Mouse (Mus musculus) midbrain, embryonic 11.5 days (tissue): Measurements from ENCODE around the gene Ccne1. TPM values are rescaled to one million over a fixed set of nuclear protein-coding genes. Genes with fewer than 3 reads are reported as not detected.

Experiments
- ATAC-seq: fragments of 200-750 bp; cut with Nextera tagmentation; 2 replicates; pipeline ENCODE4 v1.8.0; 2017; ENCODE audit warnings: moderate TSS enrichment, moderate library complexity; ENCODE audit not compliant: low FRiP score
- DNase-seq: peaks from one replicate; pipeline ENCODE4 v3.0.0; 2015; ENCODE audit warnings: low spot score; ENCODE audit errors: missing footprints
- H3K27ac ChIP-seq: fragments of 300-500 bp; sonication (generic); 2 replicates; pipeline ENCODE4 v1.5.1; 2014; ENCODE audit warnings: low read depth, low read length
- H3K27me3 ChIP-seq: fragments of 300-500 bp; sonication (generic); 2 replicates; pipeline ENCODE4 v1.6.1; 2014; ENCODE audit warnings: mild to moderate bottlenecking, low read length, moderate library complexity, mixed read lengths; ENCODE audit not compliant: control insufficient read depth, insufficient read depth
- H3K36me3 ChIP-seq: fragments of 300-500 bp; sonication (generic); 2 replicates; pipeline ENCODE4 v1.6.1; 2014; ENCODE audit warnings: mild to moderate bottlenecking, low read length, moderate library complexity, mixed read lengths; ENCODE audit not compliant: control insufficient read depth, insufficient read depth
- H3K4me1 ChIP-seq: fragments of 300-500 bp; sonication (generic); 2 replicates; pipeline ENCODE4 v1.6.1; 2014; ENCODE audit warnings: low read length; ENCODE audit not compliant: control insufficient read depth, insufficient read depth
- H3K4me2 ChIP-seq: fragments of 300-500 bp; sonication (generic); 2 replicates; pipeline ENCODE4 v1.6.1; 2014; ENCODE audit warnings: mild to moderate bottlenecking, moderate library complexity
- H3K4me3 ChIP-seq: fragments of 300-500 bp; sonication (generic); 2 replicates; pipeline ENCODE4 v1.5.1; 2014; ENCODE audit warnings: low read depth, low read length
- H3K9ac ChIP-seq: fragments of 300-500 bp; sonication (generic); 2 replicates; pipeline ENCODE4 v1.6.1; 2014; ENCODE audit warnings: low read length
- H3K9me3 ChIP-seq: fragments of 300-500 bp; sonication (generic); 2 replicates; pipeline ENCODE4 v1.6.1; 2016; ENCODE audit warnings: low read length; ENCODE audit not compliant: control insufficient read depth
- WGBS: fragments of 180-500 bp; shearing (Covaris S2); extraction: QIAGEN DNeasy Blood & Tissue Kit; methylation state at CpG from one replicate; pipeline ENCODE4 v1.1.7; 2014; 5-methylcytosine and 5-hydroxymethylcytosine counted together
- polyA plus RNA-seq: library from polyadenylated mRNA; unstranded; fragments of >200 nt; fragmentation: Nextera tagmentation; extraction: Ambion mirVana; gene quantifications from 2 replicates; pipeline ENCODE4 v1.2.1, GENCODE M21; 2014

Ccne1 gene
- polyA plus RNA-seq = 55.1 and 55.6 TPM in 2 replicates

GRCm38 (mm10) chr7:38107371-38108259 lies at the start of gene Ccne1:
TSS of gene Ccne1 (minus strand) at chr7:38107534.
- H3K4me1 ChIP-seq = peaks cover 16% of the 10 kb centered on the region
- peak within 1 kb of the TSS; percentile 82 for H3K4me3 ChIP-seq
- WGBS = under 1% methylated on average over 98 of the region's 102 CpGs
- peak within 1 kb of the TSS; percentile 82 for H3K9ac ChIP-seq
- H3K36me3 ChIP-seq = 0 out of 2 replicates have a peak, but pooled peaks cover 2% of the 10 kb centered on the region
- ATAC-seq = peak; percentile 95
- no peaks in the 10 kb centered on the region for H3K9me3 ChIP-seq
- DNase-seq = peak; percentile 100
- H3K27me3 ChIP-seq = no peaks in the 10 kb centered on the region; the same call in 1 of the 2 replicates
- H3K27ac ChIP-seq = peak within 1 kb of the TSS; percentile 59
- peak within 1 kb of the TSS; percentile 96 for H3K4me2 ChIP-seq

DNA sequence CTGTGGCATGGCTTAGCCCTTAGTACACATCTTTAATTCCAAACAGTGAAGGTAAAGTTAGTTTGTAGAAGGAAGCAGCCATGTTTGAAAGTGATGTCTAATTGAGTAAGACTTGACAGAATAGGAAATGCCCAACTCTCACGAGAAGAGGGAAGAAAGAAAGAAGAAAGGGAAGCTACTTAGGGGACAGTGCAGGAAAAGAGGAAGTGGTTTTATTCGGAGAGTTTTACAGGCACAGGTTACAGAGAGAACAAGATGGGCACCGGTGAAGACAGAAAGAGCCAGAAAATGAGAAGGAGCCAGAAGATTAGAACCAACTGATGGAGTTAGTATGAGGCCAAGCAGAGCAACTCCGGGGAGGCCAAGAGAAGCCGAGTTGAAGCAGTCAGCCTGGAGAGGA lies 48.5 kb upstream of the Ccne1 start:
- ATAC-seq = no peak
- Histone ChIP-seq H3K36me3 (no peaks in the 10 kb centered on the region), H3K27ac (no peak overlapping the region), H3K27me3 (no peaks in the 10 kb centered on the region), H3K4me1 (no peaks in the 10 kb centered on the region), H3K4me3 (no peak overlapping the region), H3K9ac (no peak overlapping the region), H3K9me3 (no peaks in the 10 kb centered on the region), H3K4me2 (no peak overlapping the region)
- WGBS = 84% methylated on average over 5 of the region's 5 CpGs
- DNase-seq = no peak

DNA sequence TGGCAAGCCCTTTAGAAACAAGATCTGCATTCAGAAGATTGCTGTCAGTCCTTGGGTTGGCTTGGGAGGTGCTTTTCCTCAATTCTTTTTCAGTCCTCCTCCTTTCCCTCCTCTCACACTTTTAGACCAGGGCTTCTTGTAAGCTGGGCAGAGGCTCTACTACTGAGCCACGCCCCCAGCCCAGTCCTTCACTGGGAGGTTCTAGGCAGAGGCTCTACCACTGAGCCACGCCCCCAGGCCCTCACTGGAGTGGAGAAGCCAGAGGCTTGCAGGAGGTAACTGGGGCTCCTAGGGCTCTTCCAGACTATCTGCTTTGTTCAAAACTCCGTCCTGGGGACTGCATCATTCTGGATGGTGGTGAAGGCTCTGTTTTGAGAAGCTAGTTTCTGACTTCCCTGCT lies 45.2 kb upstream of the Ccne1 start:
- Histone ChIP-seq H3K27me3 (no peaks in the 10 kb centered on the region; the same call in 1 of the 2 replicates), H3K4me2 (no peak overlapping the region), H3K9ac (no peak overlapping the region), H3K9me3 (no peaks in the 10 kb centered on the region), H3K4me1 (no peaks in the 10 kb centered on the region), H3K27ac (no peak overlapping the region), H3K4me3 (no peak overlapping the region), H3K36me3 (no peaks in the 10 kb centered on the region)
- 79% methylated on average over 3 of the region's 3 CpGs for WGBS
- DNase-seq (no peak), ATAC-seq (no peak)

GRCm38 (mm10) chr7:38151706-38152312 lies 44.5 kb upstream of the Ccne1 start:
- H3K36me3 ChIP-seq = no peaks in the 10 kb centered on the region
- no peak overlapping the region for H3K27ac ChIP-seq
- H3K9me3 ChIP-seq = no peaks in the 10 kb centered on the region
- H3K9ac ChIP-seq = no peak overlapping the region
- no peaks in the 10 kb centered on the region for H3K4me1 ChIP-seq
- DNase-seq (no peak), ATAC-seq (no peak)
- WGBS = 71% methylated on average over 14 of the region's 14 CpGs
- no peaks in the 10 kb centered on the region; the same call in 1 of the 2 replicates for H3K27me3 ChIP-seq
- no peak overlapping the region for H3K4me2 ChIP-seq
- H3K4me3 ChIP-seq = no peak overlapping the region

DNA sequence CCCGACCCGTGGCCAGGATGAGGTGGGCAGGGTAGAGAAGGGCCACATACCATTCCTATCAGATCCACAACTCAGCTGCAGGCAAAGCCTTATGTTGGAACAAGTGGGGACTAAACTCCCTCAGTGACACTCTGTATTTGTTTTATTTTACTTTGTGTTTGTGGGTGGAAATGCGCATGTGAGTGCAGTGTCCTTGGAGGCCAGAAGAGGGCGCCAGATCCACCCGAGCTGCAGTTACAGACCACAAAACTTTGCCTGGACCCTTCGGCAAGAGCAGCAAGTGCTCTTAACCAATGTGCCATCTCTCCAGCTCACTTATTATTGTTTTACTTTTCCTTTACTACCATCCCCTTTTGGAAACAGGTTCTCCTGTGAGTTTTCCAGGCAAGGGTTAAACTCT lies 40.1 kb upstream of the Ccne1 start:
- no peak overlapping the region for H3K27ac ChIP-seq
- H3K4me2 ChIP-seq = no peak overlapping the region
- no peaks in the 10 kb centered on the region for H3K4me1 ChIP-seq
- H3K36me3 ChIP-seq = no peaks in the 10 kb centered on the region
- 93% methylated on average over 6 of the region's 6 CpGs for WGBS
- no peak for ATAC-seq
- H3K27me3 ChIP-seq = no peaks in the 10 kb centered on the region; the same call in 1 of the 2 replicates
- H3K9me3 ChIP-seq = no peaks in the 10 kb centered on the region
- H3K4me3 ChIP-seq = no peak overlapping the region
- no peak for DNase-seq
- no peak overlapping the region for H3K9ac ChIP-seq

GRCm38 (mm10) chr7:38141747-38142545 lies 34.6 kb upstream of the Ccne1 start:
- H3K4me3 ChIP-seq = no peak overlapping the region
- no peak overlapping the region for H3K4me2 ChIP-seq
- H3K27me3 ChIP-seq = no peaks in the 10 kb centered on the region
- no peak overlapping the region for H3K27ac ChIP-seq
- DNase-seq (peak; percentile 99), ATAC-seq (peak; percentile 81)
- no peaks in the 10 kb centered on the region for H3K9me3 ChIP-seq
- H3K9ac ChIP-seq = no peak overlapping the region
- H3K36me3 ChIP-seq = no peaks in the 10 kb centered on the region
- no peaks in the 10 kb centered on the region for H3K4me1 ChIP-seq
- 68% methylated on average over 13 of the region's 13 CpGs for WGBS

DNA sequence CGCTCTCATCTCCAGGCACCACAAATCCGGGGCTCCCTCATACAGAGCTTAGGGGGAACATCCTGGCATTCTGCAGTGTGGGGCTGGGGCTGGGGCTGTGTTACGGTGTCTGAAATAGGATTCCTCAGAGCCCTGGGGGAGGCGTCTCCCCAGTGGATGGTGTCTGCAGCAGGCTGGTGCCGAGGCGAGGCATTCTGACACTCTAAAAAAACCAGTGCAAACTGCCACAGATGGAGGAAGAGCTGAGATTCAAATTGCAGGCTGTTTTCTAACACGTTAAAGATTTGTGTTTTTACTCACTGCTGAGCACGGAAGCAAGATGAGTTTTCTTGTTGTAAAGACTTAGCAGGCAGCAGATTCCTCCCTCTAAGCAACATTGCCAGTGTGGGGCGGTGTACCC lies 33.0 kb upstream of the Ccne1 start:
- Histone ChIP-seq H3K36me3 (no peaks in the 10 kb centered on the region), H3K4me3 (no peak overlapping the region), H3K27ac (no peak overlapping the region), H3K9ac (no peak overlapping the region), H3K27me3 (no peaks in the 10 kb centered on the region), H3K4me2 (no peak overlapping the region), H3K4me1 (no peaks in the 10 kb centered on the region), H3K9me3 (no peaks in the 10 kb centered on the region)
- DNase-seq = no peak
- no peak for ATAC-seq
- WGBS = 59% methylated on average over 9 of the region's 9 CpGs

- ATAC-seq (no peak), DNase-seq (no peak)
- H3K4me2 ChIP-seq = no peak overlapping the region
- no peaks in the 10 kb centered on the region for H3K9me3 ChIP-seq
- H3K4me3 ChIP-seq = no peak overlapping the region
- H3K4me1 ChIP-seq = no peaks in the 10 kb centered on the region
- 91% methylated on average over 5 of the region's 5 CpGs for WGBS
- no peak overlapping the region for H3K9ac ChIP-seq
- H3K27ac ChIP-seq = no peak overlapping the region
- no peaks in the 10 kb centered on the region for H3K27me3 ChIP-seq
- H3K36me3 ChIP-seq = no peaks in the 10 kb centered on the region
Observed at GRCm38 (mm10) chr7:38134471-38134870, 27.1 kb upstream of the Ccne1 start.
